Mouse (Mus musculus) embryo, embryonic 10 days (tissue): ENCODE data around the gene Gm21083.
"Not testable (repeated sequence)": the region's sequence is repeated elsewhere in the genome, so short reads cannot be mapped to it uniquely, and the experiment has no call there.

Experiments
- DNase-seq: peaks from one replicate; pipeline ENCODE4 v3.0.0-alpha.2; 2015; ENCODE audit warnings: low spot score

Gm21083 gene

DNA sequence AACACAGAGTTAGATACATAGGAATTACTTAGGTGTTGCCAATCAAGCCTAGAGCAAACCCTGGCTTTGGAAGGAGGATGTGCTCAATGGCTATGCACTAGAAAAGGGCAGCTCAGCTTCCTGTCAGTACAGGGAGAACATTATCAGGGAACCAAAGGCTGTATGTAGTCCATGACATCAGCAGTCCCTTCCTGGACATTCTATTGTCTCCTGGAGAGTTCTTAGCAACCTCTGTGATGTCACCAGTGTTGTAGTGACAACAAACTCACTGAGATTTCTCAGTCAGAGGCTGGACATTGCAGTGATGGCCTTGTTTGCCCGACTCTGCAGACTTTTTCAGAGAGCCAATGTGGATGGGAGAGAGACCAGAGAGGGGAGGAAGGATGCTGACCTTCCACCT, at the start of gene Gm21083:
Gm21083 (plus strand) TSS at position 301 of the 400 bp plus-strand sequence.
- DNase-seq: not testable (repeated sequence)

DNA sequence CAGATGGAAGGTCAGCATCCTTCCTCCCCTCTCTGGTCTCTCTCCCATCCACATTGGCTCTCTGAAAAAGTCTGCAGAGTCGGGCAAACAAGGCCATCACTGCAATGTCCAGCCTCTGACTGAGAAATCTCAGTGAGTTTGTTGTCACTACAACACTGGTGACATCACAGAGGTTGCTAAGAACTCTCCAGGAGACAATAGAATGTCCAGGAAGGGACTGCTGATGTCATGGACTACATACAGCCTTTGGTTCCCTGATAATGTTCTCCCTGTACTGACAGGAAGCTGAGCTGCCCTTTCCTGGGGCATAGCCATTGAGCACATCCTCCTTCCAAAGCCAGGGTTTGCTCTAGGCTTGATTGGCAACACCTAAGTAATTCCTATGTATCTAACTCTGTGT, 48.0 kb upstream of the Gm21083 start, which contains the start of gene Gm21190:
Gm21190 (minus strand) TSS at position 101 of the 400 bp plus-strand sequence.
- DNase-seq: not testable (repeated sequence)

DNA sequence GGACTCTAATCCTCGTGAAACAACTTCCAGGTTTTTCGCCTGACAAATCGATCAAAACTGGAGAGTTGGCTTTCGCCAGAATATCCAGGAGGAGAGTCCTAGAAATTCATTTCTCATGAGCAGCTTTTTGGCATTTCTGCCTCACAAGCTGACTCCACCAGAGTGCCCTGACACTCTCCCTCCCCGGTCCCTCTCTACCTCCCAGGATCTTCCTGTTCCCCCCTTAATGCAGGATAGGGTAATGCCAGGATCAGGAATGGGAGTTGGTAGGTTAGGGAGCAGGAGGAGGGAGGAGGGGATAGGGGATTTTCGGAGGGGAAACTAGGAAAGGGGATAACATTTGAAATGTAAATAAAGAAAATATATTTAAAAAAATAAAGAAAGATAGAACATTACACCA, 28.5 kb upstream of the Gm21083 start:
- not testable (repeated sequence) for DNase-seq

DNA sequence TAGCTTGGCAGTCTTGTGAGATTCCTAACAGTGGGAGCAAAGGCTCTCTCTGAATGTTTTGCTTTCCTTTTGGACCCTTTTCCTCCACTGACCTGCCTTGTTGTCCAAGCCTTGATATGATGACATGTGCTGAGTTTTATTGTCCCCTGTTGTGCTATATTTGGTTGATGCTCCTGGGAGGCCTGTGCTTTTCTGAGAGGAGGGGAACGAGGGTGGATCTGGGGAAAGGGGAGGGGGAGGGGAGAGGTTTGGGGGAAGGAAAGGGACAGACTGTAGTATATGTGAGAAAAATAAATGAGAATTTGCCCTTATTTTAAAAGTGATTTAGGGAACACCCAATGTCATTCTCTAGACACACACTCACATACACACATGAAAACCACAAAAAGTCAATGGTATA, 28.0 kb upstream of the Gm21083 start:
- peak; percentile 6 for DNase-seq

DNA sequence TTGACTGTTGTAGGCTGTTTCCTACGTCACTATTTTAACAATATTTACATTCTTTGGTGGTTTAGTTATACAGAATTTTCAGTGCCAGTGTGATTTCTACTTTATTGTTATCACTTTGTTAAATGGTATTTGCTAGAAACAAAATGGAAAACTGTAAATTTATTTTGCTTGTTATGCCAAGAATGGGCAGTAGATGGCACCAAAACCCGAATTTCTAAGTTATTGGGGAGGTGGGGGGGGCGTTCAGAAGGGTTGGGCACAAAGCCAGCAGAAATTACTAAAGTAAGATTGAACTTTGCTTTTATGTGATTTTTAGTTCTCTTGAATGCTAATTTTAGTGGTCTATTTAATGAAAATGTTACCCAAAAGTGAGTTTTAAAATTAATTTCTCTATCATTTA, 27.5 kb upstream of the Gm21083 start:
- DNase-seq: not testable (repeated sequence)

DNA sequence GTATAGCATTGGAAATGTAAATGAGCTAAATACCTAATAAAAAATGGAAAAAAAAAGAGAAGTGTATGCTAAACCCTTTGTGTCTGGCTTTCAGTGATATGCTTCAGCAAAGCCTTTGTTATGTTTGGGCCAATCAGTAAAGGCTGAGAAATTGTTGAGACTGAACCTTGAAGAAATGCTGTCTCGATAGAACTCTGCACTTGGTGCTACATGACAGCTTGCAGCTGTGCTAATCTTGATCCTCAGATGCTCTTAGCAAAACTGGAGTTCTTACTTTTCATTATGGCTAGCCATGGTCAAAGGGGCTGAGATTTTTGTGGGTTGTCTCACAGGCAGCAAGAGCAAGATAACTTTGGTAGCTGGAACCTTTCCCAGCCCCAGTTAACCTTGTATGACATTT, 18.5 kb upstream of the Gm21083 start:
- DNase-seq: not testable (repeated sequence)

DNA sequence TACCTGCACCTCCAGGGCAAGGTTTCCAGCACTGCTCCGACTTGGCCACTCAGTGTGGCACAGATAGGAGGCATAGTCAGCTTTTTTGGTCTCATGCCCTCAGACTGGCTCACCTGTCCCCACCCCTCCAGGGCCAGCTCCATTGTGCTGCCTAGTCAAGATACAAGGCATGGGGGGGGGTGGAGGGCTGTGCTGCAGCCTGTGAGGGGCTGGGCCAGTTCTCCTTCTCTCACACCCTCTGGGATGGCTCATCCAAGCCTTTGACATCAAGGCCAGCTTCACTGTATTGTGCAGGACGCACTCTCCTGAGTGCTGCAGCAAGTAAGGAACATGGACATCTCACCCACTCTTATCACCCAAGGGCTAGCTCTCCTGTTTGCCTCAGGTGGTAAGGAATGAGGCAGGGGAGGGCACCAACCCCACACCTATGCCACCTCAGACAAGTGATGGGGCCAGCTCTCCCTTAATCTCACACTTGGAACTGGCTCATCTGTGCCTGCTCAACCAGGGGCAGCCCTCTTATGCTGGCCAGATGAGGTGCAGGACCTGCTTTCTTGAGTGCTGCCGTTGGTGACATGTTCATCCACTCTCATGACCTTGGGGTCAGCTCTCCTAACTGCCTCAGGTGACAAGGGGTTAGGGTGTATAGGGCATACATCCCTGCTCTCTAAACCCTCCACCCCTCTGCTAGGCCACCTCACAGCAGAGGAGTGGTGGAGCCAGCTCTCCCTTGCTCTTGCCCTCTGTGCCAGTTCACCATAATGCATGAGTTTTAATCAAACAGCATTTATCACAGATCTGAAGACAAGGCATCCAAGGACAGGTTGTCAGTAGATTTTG, 15.5 kb upstream of the Gm21083 start:
- not testable (repeated sequence) for DNase-seq

DNA sequence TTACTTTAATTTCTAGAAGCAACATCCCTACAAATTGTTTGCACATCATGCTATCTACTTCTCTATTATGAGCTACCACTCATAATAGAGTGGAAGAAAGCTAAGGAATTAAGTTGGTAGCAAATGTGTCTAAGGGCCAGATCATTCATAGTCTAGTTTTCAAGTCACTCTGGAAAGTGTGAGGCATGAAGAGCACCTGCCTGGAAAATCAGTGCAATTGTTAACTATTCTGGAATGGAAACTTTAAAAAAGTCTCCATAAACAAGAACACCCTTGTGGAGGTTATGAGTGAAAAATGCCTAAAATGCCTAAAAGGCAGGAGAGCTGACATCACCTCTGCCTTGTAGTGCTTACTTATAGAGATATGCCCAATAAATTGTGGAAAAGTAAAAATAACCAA, 3.4 kb upstream of the Gm21083 start:
- DNase-seq: not testable (repeated sequence)

DNA sequence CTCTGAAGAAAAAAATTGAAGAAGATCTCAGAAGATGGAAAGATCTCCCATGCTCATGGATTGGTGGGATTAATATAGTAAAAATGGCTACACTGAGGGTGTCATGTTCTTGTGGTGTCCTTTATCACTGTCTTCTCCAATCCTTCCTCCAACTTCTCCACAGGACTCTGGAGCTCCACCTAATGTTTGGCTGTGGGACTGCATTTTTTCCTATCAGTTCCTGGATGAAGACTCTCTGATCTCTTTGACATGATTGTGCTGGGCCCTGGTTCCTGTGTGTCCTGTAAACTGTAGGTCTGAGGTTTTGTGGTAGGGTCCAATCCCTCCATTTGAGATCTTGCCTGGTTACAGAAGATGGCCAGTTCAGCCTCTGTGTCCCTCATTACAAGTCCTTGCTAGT, 9.2 kb downstream of the Gm21083 start:
- not testable (repeated sequence) for DNase-seq

DNA sequence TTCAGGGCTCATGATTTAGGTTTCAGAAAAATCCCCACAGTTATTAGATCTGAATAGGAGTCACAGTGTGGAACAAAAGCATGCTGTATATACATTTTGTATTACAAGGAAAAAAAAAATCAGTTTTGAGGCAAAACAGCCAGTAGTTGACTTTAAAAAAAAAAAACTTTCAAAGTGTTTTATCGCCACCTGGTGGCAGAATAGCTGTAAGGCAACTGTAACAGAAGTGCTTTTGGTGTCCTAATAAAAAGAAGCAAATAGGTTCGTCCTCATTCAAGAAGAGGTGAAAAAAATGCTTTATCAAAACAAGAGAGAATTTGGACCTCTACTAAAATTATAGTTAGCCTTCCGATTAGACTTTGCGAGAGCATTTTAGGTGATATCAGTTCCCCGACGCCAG, 11.2 kb downstream of the Gm21083 start:
- peak; percentile 39 for DNase-seq

DNA sequence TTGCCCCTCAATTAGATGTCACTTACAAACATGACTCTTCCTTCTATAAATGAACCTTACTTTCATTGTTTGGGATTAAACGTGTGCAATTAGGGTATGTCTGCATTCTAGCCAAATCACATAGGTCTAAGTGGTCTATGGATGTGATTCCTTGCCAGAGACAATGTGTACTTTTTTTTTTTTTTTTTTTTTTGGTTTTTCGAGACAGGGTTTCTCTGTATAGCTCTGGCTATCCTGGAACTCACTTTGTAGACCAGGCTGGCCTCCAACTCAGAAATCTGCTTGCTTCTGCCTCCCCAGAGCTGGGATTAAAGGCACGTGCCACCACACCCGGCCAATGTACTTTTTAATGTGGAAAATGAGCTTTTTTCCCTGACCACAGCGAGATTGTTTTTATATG, 13.5 kb downstream of the Gm21083 start:
- DNase-seq: not testable (repeated sequence)

DNA sequence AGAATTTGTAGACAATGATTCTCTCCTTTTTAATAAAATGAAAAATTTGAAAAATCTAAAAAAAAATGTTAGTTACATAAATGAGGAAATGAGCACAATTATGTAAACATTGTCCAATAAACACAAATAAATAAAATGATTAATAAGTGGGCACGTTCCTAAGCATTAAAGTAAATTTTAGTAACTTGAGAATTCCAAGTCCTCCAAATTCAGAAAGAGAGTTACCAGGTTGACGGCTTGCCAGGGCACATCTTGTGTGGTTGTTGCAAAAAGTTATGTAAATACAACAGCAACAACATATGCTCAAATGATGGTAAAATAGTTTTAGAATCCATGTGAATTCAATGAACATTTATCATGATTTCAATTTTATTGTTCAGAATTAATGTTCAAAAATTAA, 14.4 kb downstream of the Gm21083 start:
- DNase-seq: not testable (repeated sequence)

DNA sequence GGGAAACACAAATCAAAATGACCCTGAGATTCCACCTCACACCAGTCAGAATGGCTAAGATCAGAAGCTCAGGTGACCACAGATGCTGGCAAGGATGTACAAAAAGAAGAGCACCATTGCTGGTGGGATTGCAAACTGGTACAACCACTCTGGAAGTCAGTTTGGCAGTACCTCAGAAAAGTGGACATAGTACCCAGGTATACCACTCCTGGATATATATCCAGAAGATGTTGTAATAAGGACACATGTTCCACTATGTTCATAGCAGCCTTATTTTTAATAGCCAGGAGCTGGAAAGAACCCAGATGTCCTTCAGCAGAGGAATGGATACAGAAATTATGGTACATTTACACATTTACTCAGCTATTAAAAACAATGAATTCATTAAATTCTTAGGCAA, 21.7 kb downstream of the Gm21083 start:
- not testable (repeated sequence) for DNase-seq

DNA sequence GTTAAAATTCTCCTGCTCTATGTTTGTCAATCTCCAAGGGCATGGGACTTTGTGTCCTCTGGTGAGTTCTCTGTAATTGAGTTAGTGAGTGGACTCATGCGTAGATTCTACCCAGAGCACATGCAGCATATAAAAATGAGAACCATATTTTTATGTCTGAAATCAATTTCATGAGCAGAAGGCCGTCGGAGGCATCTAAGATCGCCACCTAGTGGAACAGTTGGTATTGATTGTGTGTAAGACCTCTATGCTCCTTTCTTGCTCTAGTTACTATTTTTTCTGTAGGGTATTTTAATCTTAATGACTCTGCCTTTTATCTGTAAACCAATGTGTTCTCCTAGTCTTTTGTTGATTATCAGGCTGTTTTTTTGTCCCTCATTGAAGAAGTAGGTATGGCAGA, 23.2 kb downstream of the Gm21083 start:
- not testable (repeated sequence) for DNase-seq

DNA sequence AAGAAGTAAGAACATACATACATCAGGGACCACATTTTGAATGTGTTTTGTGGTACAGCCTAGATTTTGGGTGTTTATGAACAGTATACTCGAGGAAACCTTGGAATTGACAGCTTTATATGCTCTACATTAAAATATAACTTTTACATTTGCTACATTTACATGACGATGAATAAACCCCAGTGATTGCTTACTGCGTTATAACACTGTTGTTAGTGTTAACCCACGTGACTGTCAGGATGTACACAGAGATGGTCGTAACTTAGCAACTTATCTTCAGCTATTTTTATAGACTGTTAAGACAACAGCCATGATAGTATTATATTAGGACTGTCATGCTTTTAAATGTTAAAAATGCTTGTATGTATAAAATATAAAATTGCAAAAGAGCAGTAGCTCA, 24.3 kb downstream of the Gm21083 start:
- DNase-seq: not testable (repeated sequence)

DNA sequence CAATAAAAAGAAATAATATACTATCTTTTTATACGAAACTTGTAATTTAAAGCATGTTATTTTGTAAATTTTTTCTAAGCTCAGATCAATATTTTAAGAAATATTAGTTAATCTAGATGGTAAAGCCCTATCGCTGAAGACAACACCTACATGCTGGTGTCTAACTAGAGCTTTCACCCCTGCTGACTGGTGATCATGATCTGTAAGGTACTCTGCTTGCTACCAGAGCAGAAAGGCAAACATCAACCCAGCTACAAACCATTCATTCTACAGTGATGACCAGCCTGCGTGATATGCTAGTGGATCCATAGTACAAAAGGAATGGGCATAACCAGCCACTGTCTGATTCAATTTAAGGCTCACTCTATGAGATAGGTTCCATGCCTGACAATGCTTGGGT, 24.8 kb downstream of the Gm21083 start:
- DNase-seq: not testable (repeated sequence)

DNA sequence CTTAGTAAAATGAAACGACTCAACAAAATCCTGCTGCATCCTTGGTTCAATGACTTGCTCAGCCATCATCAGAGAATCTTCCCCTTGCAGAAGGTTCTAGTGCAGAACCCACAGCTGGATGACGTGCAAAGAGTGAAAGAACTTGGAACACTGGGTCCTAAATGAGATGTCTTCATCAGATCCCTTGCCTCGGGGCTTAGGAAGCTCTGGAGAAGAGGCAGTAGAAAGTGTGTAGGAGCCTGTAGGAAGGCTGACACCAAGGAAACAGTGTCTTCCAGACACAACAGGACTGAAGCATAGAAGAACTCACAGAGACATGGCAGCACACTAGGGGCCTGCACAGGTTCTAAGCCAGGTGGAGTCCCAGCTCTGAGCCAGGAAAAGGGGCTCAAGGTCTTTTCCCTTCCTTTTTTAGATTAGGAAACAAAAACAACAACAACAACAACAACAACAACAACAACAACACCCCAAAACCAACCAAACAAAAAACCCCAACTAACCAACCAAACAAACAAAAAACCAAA, 25.4 kb downstream of the Gm21083 start:
- not testable (repeated sequence) for DNase-seq

DNA sequence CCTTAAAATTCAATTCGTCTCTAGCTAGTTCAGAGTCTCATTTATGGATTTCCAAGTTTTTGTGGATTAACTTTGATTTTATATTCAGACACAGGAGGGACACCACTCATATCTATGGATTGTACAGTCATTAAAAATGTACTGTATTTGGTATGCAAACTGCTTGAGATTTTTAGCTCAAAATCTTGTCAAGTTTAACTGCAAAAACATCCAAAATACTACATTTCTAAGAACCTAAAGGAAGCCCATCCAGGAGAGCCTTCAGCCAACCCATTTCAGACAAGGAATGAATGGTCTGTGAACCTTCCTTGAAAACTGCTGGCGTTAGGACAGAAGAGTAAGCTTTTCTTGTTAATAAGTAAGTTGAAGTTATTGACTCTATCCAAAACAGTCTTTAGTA, 25.9 kb downstream of the Gm21083 start:
- not testable (repeated sequence) for DNase-seq

DNA sequence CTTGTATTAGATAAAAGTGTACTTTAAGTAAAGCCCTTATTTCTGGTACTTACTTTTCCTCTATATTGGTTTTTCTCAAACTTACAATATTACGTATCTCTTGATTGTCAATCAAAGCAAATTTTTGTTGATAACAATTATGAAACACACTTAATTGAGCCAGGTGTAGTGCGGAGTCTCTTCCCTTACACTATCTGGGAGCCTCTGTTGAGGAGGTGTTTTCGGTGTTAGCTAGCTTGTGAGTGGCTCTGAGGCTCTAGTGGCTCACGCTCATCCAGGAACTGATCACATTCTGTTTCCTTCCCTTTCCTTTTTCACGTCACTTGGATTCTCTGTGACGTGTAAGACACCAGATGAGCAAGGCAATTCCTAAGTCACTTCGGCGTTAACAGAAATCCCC, 26.5 kb downstream of the Gm21083 start:
- DNase-seq: not testable (repeated sequence)

DNA sequence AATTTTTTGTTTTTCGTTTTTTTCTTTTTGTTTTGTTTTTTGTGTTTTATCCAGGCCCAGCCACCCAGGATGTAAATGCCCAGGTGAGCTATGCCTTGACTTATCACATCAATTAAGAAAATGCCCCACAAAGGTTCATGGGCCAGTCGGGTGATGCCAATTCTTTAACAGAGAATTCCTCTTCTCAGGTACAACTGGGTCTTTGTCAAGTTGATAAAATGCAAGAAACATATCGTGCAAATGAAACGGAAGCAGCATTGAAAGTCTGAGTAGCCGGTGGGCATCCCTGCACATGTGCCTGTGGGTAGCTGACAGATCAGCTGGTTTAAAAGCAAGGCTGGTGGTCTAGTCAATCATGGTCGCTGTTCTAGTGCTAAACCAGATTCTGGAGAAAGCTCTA, 29.5 kb downstream of the Gm21083 start:
- DNase-seq: not testable (repeated sequence)

DNA sequence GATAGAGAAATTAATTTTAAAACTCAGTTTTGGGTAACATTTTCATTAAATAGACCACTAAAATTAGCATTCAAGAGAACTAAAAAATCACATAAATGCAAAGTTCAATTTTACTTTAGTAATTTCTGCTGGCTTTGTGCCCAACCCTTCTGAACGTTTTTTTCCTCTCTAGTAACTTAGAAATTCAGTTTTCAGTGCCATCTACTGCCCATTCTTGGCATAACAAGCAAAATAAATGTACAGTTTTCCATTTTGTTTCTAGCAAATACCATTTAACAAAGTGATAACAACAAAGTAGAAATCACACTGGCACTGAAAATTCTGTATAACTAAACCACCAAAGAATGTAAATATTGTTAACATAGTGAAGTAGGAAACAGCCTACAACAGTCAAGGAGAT, 33.6 kb downstream of the Gm21083 start:
- DNase-seq: peak; percentile 25

DNA sequence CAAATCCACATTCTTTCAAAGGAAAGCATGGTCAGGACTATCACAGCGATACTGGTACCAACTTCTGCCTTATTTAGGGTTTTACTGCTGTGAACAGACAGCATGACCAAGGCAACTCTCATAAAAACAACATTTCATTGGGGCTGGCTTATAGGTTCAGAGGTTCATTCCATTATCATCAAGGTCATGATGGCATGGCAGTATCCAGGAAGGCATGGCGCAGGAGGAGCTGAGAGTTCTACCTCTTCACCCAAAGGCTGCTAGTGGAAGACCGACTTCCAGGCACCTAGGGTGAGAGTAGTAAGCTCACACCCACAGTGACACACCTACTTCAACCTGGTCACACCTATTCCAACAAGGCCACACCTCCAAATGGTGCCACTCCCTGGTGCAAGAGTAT, 39.1 kb downstream of the Gm21083 start:
- not testable (repeated sequence) for DNase-seq

DNA sequence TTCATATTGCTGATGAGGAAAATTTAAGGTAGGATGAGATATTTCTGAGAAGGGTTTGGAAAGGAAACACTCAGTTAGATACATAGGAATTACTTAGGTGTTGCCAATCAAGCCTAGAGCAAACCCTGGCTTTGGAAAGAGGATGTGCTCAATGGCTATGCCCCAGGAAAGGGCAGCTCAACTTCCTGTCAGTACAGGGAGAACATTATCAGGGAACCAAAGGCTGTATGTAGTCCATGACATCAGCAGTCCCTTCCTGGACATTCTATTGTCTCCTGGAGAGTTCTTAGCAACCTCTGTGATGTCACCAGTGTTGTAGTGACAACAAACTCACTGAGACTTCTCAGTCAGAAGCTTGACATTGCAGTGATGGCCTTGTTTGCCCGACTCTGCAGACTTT, 41.6 kb downstream of the Gm21083 start, which contains the start of gene Speer4d:
Speer4d (plus strand) TSS at position 301 of the 400 bp plus-strand sequence.
- DNase-seq: not testable (repeated sequence)
